Mouse (Mus musculus) retina, postnatal 7 days (tissue): ENCODE data around the gene Olfr1046.
"Not testable (repeated sequence)": the region's sequence is repeated elsewhere in the genome, so short reads cannot be mapped to it uniquely, and the experiment has no call there.

Experiments
- DNase-seq: peaks from one replicate; pipeline ENCODE4 v3.0.0-alpha.2; 2012; ENCODE audit warnings: low read depth, low spot score

Olfr1046 gene

GRCm38 (mm10) chr2:86219214-86219613, at the start of gene Olfr1046:
TSS of gene Olfr1046 (minus strand) at chr2:86219314.
- DNase-seq: no peak

GRCm38 (mm10) chr2:86258228-86258627, 39.1 kb upstream of the Olfr1046 start, which contains the start of gene Olfr1049:
TSS of gene Olfr1049 (minus strand) at chr2:86258328.
- not testable (repeated sequence) for DNase-seq

GRCm38 (mm10) chr2:86240189-86240588, 21.1 kb upstream of the Olfr1046 start, which contains the start of gene Olfr1048:
TSS of gene Olfr1048 (minus strand) at chr2:86240289.
- DNase-seq: no peak

GRCm38 (mm10) chr2:86231301-86231700, 12.2 kb upstream of the Olfr1046 start, which contains the start of gene Olfr1047:
TSS of gene Olfr1047 (minus strand) at chr2:86231401.
- no peak for DNase-seq

GRCm38 (mm10) chr2:86202909-86203308, 16.2 kb downstream of the Olfr1046 start, which contains the start of gene Olfr1045:
TSS of gene Olfr1045 (minus strand) at chr2:86203009.
- DNase-seq: no peak

- DNase-seq: no peak
Measured at GRCm38 (mm10) chr2:86195863-86196262, 23.3 kb downstream of the Olfr1046 start.

- DNase-seq: no peak
Measured at GRCm38 (mm10) chr2:86185583-86185982, 33.5 kb downstream of the Olfr1046 start, which contains the start of gene Olfr52. TSS of gene Olfr52 (minus strand) at chr2:86185683.

GRCm38 (mm10) chr2:86179950-86180349, 39.2 kb downstream of the Olfr1046 start:
- DNase-seq: no peak

GRCm38 (mm10) chr2:86177720-86178119, 41.4 kb downstream of the Olfr1046 start, which contains the start of gene Olfr1044:
TSS of gene Olfr1044 (minus strand) at chr2:86177820.
- DNase-seq: no peak

GRCm38 (mm10) chr2:86175422-86175821, 43.7 kb downstream of the Olfr1046 start:
- DNase-seq: not testable (repeated sequence)

GRCm38 (mm10) chr2:86167422-86167821, 51.7 kb downstream of the Olfr1046 start, which contains the start of gene Olfr1043:
TSS of gene Olfr1043 (minus strand) at chr2:86167522.
- no peak for DNase-seq
